19 mouse cellular contexts compared by ENCODE assay signal in genomic region chr3:58167761-58168290, GRCm38 (mm10).
DNase-seq lines count a peak whose midpoint lies in the region; ATAC-seq and TF ChIP-seq lines count a peak whose summit lies in the region.
"Had no signal": no experiment of that assay in that cellular context is flagged by ENCODE, and none has a peak within 500 bp of the region (broad histone marks: within the 10 kb centered on the region; RNA-seq: fewer than 3 reads in every experiment).

No protein-coding gene starts in this region.

- H3K4me3 ChIP-seq in heart, embryonic 10.5 days, result no peak overlapping the region
- no peak overlapping the region for H3K4me3 ChIP-seq in heart, embryonic 13.5 days
- H3K4me3 ChIP-seq in myocyte, result peak overlapping the region; percentile 4
- H3K4me3 ChIP-seq: embryonic facial prominence, embryonic 12.5 days; embryonic facial prominence, embryonic 15.5 days; erythroblast, embryonic 14.5 days; forebrain, embryonic 12.5 days; forebrain, embryonic 15.5 days; heart, adult 2 months had no signal

- no peaks in the 10 kb centered on the region for H3K36me3 ChIP-seq in heart, embryonic 10.5 days
- H3K36me3 ChIP-seq in heart, embryonic 13.5 days, result no peaks in the 10 kb centered on the region
- no peaks in the 10 kb centered on the region for H3K36me3 ChIP-seq in myocyte (ENCODE audit: control insufficient read depth, insufficient read depth)
- H3K36me3 ChIP-seq: embryonic facial prominence, embryonic 12.5 days; embryonic facial prominence, embryonic 15.5 days; forebrain, embryonic 12.5 days; forebrain, embryonic 15.5 days had no signal

- intact Hi-C loops in heart, postnatal 25 days (cut with DNase I), result loop anchor here (10.0 kb wide), 1 partner anchor 137 kb away; no protein-coding TSS in a partner anchor

- peaks cover 32% of the 10 kb centered on the region for H3K4me1 ChIP-seq in heart, embryonic 10.5 days
- H3K4me1 ChIP-seq in heart, embryonic 13.5 days, result peaks cover 52% of the 10 kb centered on the region

- WGBS in heart, embryonic 10.5 days, result 76% methylated on average over 1 of the region's 1 CpGs
- 81% methylated on average over 1 of the region's 1 CpGs for WGBS in heart, embryonic 13.5 days

- no peak overlapping the region for H3ac ChIP-seq in myocyte (ENCODE audit: control insufficient read depth, insufficient read length)

- DNase-seq in heart, embryonic 10.5 days (ENCODE audit: low spot score), result peak; percentile 59
- DNase-seq in heart, postnatal 25 days (ENCODE audit: low spot score), result no peak
- no peak for DNase-seq in heart, adult 9 months (ENCODE audit: low spot score in 2 of 2)
- peak; percentile 30 for DNase-seq in NIH3T3 (ENCODE audit: low read depth)
- DNase-seq in spleen, adult 18-20 months, result no peak
- no peak for DNase-seq in embryo, embryonic 11 days

- H3K79me2 ChIP-seq in myocyte (ENCODE audit: control insufficient read depth, insufficient read depth), result no peaks in the 10 kb centered on the region

- H3K9ac ChIP-seq in heart, embryonic 13.5 days, result no peak overlapping the region
- H3K9ac ChIP-seq: embryonic facial prominence, embryonic 12.5 days; embryonic facial prominence, embryonic 15.5 days; forebrain, embryonic 12.5 days; forebrain, embryonic 15.5 days; hindbrain, embryonic 14.5 days had no signal

- no peaks in the 10 kb centered on the region for H3K27me3 ChIP-seq in heart, embryonic 10.5 days (ENCODE audit: insufficient read depth, poor library complexity, severe bottlenecking)
- H3K27me3 ChIP-seq in heart, embryonic 13.5 days (replicated peaks), result no peaks in the 10 kb centered on the region
- H3K27me3 ChIP-seq in myocyte (ENCODE audit: control insufficient read depth, insufficient read depth, insufficient read length), result no peaks in the 10 kb centered on the region
- H3K27me3 ChIP-seq: CH12.LX; embryonic facial prominence, embryonic 12.5 days; embryonic facial prominence, embryonic 15.5 days; forebrain, embryonic 15.5 days had no signal

- no peak for TF ChIP-seq POLR2A in myocyte (IDR thresholded peaks at IDR 0.05; ENCODE audit: insufficient read length, low read depth)

- no peak overlapping the region for H3K4me2 ChIP-seq in heart, embryonic 13.5 days
- peak overlapping the region; percentile 81 for H3K4me2 ChIP-seq in myocyte (ENCODE audit: low read depth)
- H3K4me2 ChIP-seq: embryonic facial prominence, embryonic 12.5 days; embryonic facial prominence, embryonic 15.5 days; forebrain, embryonic 12.5 days; forebrain, embryonic 15.5 days; hindbrain, embryonic 14.5 days had no signal

- no peak for ATAC-seq in heart, embryonic 13.5 days (ENCODE audit: extremely low read depth, insufficient number of reproducible peaks, low FRiP score, low TSS enrichment)
- ATAC-seq: inflammation-experienced regulatory T-cells, adult 6 months; intestine, embryonic 16.5 days had no signal

- no peaks in the 10 kb centered on the region for H3K9me3 ChIP-seq in heart, embryonic 10.5 days
- no peaks in the 10 kb centered on the region for H3K9me3 ChIP-seq in heart, embryonic 13.5 days
- H3K9me3 ChIP-seq: embryonic facial prominence, embryonic 12.5 days; embryonic facial prominence, embryonic 15.5 days; forebrain, embryonic 12.5 days; forebrain, embryonic 15.5 days had no signal

- H3K27ac ChIP-seq in heart, embryonic 10.5 days, result peak overlapping the region; percentile 59; the same call in 1 of the 2 replicates
- H3K27ac ChIP-seq in heart, embryonic 13.5 days (replicated peaks), result peak overlapping the region; percentile 61
- H3K27ac ChIP-seq: embryonic facial prominence, embryonic 12.5 days; embryonic facial prominence, embryonic 15.5 days; forebrain, embryonic 12.5 days; hindbrain, embryonic 14.5 days; hindbrain, postnatal 0 days had no signal

TF ChIP-seq in myocyte, 11 proteins besides CTCF, POLR2A, EP300 and RAD21:
- TF ChIP-seq E2F4 (IDR thresholded peaks at IDR 0.05; ENCODE audit: insufficient read depth) (no peak), USF1 (IDR thresholded peaks at IDR 0.05; ENCODE audit: low read depth) (no peak), CEBPB (IDR thresholded peaks at IDR 0.05; ENCODE audit: insufficient read depth, poor library complexity, severe bottlenecking) (no peak), REST (IDR thresholded peaks at IDR 0.05; ENCODE audit: insufficient read depth, insufficient read length) (no peak), MYOD1 (IDR thresholded peaks at IDR 0.05; ENCODE audit: control insufficient read depth in 1 of 3, insufficient read length in 2 of 3, low read depth in 2 of 3) (no peak), POLR2AphosphoS2 (IDR thresholded peaks at IDR 0.05; ENCODE audit: insufficient read length, low read depth) (no peak), SRF (IDR thresholded peaks at IDR 0.05; ENCODE audit: control insufficient read depth, insufficient read length, low read depth) (no peak), TCF12 (IDR thresholded peaks at IDR 0.05; ENCODE audit: insufficient read depth, poor library complexity, severe bottlenecking) (no peak), TCF3 (IDR thresholded peaks at IDR 0.05; ENCODE audit: insufficient read length, low read depth) (no peak), MYOG (IDR thresholded peaks at IDR 0.05; ENCODE audit: control insufficient read depth in 1 of 3, insufficient read depth in 1 of 3, insufficient read length in 2 of 3, low read depth in 2 of 3) (no peak), MAX (IDR thresholded peaks at IDR 0.05; ENCODE audit: low read depth) (no peak)
TF ChIP-seq in myocyte: peak in this region for 0.

Comparison
In these comparisons a context has a peak if more than half of its experiments do, and no peak if none do; other contexts are left out.
1. DNase-seq: peak in heart, embryonic 10.5 days (single experiment) and NIH3T3 (single experiment); none in heart, postnatal 25 days (single experiment), heart, adult 9 months (0 of 2), spleen, adult 18-20 months (0 of 2) and embryo, embryonic 11 days (single experiment).